9 mouse cellular contexts compared by ENCODE assay signal in genomic region chr6:19282682-19283333, GRCm38 (mm10).
DNase-seq lines count a peak whose midpoint lies in the region; ATAC-seq lines count a peak whose summit lies in the region.
"Had no signal": no experiment of that assay in that cellular context is flagged by ENCODE, and none has a peak within 500 bp of the region (broad histone marks: within the 10 kb centered on the region; RNA-seq: fewer than 3 reads in every experiment).

No protein-coding gene starts in this region.

- no peak for ATAC-seq in erythroid progenitor cell, adult 5-6 weeks (replicated peaks; ENCODE audit: low FRiP score, poor library complexity, severe bottlenecking)
- ATAC-seq: intestine, embryonic 16.5 days had no signal

- intact Hi-C loops in heart, postnatal 14 days (cut with DNase I), result no loop called here

- peak; percentile 7 to 20 for DNase-seq in adrenal gland, adult (ENCODE audit: inconsistent age in 2 of 2, low spot score in 1 of 2)
- no peak for DNase-seq in adrenal gland, postnatal 4 days (ENCODE audit: low spot score in 2 of 2)
- peak; percentile 44 for DNase-seq in right cerebral cortex, adult 18-20 months
- no peak for DNase-seq in right cerebral cortex, postnatal 25 days
- DNase-seq in layer of hippocampus, postnatal 10 days (ENCODE audit: low spot score in 2 of 2), result peak; percentile 26 to 42
- DNase-seq in telencephalon, adult 2 months (ENCODE audit: low read depth, low spot score), result peak; percentile 57
- DNase-seq in heart, postnatal 14 days, result no peak

Comparison
In these comparisons a context has a peak if more than half of its experiments do, and no peak if none do; other contexts are left out.
1. DNase-seq: peak in adrenal gland, adult (2 of 2), right cerebral cortex, adult 18-20 months (single experiment), layer of hippocampus, postnatal 10 days (2 of 2) and telencephalon, adult 2 months (single experiment); none in adrenal gland, postnatal 4 days (0 of 2), right cerebral cortex, postnatal 25 days (single experiment) and heart, postnatal 14 days (0 of 2).